Mouse (Mus musculus) heart, embryonic 15.5 days (tissue): ENCODE results near the gene Pde2a. TPM values are rescaled to one million over a fixed set of nuclear protein-coding genes. Genes with fewer than 3 reads are reported as not detected.
A peak's percentile ranks its signal among the peaks of the same experiment; 100 is the strongest.

Source experiments
- ATAC-seq: fragments of 200-750 bp; cut with Nextera tagmentation; replicated peaks from 2 replicates; pipeline ENCODE4 v1.8.0; 2017; ENCODE audit warnings: low read depth, moderate TSS enrichment; ENCODE audit not compliant: insufficient number of reproducible peaks, insufficient read depth, low FRiP score
- H3K27ac ChIP-seq: fragments of 300-500 bp; sonication (generic); 2 replicates; pipeline ENCODE4 v1.5.1; 2015; ENCODE audit warnings: mild to moderate bottlenecking, inconsistent platforms
- H3K27me3 ChIP-seq: fragments of 300-500 bp; sonication (generic); 2 replicates; pipeline ENCODE4 v1.6.1; 2015; ENCODE audit warnings: inconsistent platforms
- H3K36me3 ChIP-seq: fragments of 300-500 bp; sonication (generic); 2 replicates; pipeline ENCODE4 v1.6.1; 2015; ENCODE audit warnings: mild to moderate bottlenecking, inconsistent platforms
- H3K4me1 ChIP-seq: fragments of 300-500 bp; sonication (generic); replicated peaks from 2 replicates; pipeline ENCODE4 v1.6.1; 2015; ENCODE audit warnings: inconsistent platforms
- H3K4me2 ChIP-seq: fragments of 300-500 bp; sonication (generic); 2 replicates; pipeline ENCODE4 v1.6.1; 2015; ENCODE audit warnings: inconsistent platforms, mild to moderate bottlenecking, moderate library complexity
- H3K4me3 ChIP-seq: fragments of 300-500 bp; sonication (generic); 2 replicates; pipeline ENCODE4 v1.5.1; 2015; ENCODE audit warnings: mild to moderate bottlenecking, inconsistent platforms
- H3K9ac ChIP-seq: fragments of 300-500 bp; sonication (generic); 2 replicates; pipeline ENCODE4 v1.6.1; 2015; ENCODE audit warnings: mild to moderate bottlenecking, inconsistent platforms
- H3K9me3 ChIP-seq: fragments of 300-500 bp; sonication (generic); replicated peaks from 2 replicates; pipeline ENCODE4 v1.6.1; 2016; ENCODE audit warnings: inconsistent platforms
- WGBS: fragments of 180-500 bp; shearing (Covaris S2); methylation state at CpG from one replicate; pipeline ENCODE4 v1.1.7; 2015; ENCODE audit warnings: mixed read lengths; 5-methylcytosine and 5-hydroxymethylcytosine counted together
- polyA plus RNA-seq: library from polyadenylated mRNA; unstranded; fragments of >200 nt; fragmentation: Nextera tagmentation; extraction: Ambion mirVana; gene quantifications from 2 replicates; pipeline ENCODE4 v1.2.1, GENCODE M21; 2015

Gene Pde2a
- polyA plus RNA-seq, 1 experiment from 2014 or later: 16.3 TPM

GRCm38 (mm10) chr7:101453725-101454124 lies 32.2 kb downstream of the Pde2a start:
- peaks cover 27% of the 10 kb centered on the region for H3K4me1 ChIP-seq
- no peak for ATAC-seq
- peak overlapping the region; percentile 97 for H3K4me2 ChIP-seq
- no peaks in the 10 kb centered on the region for H3K9me3 ChIP-seq
- H3K4me3 ChIP-seq: peak overlapping the region; percentile 61; the same call in 1 of the 2 replicates
- no peaks in the 10 kb centered on the region for H3K36me3 ChIP-seq
- 36% methylated on average over 8 of the region's 8 CpGs for WGBS
- H3K27ac ChIP-seq: no peak overlapping the region
- peaks cover 56% of the 10 kb centered on the region for H3K27me3 ChIP-seq
- H3K9ac ChIP-seq: no peak overlapping the region

- WGBS: 83% methylated on average over 9 of the region's 9 CpGs
- no peak overlapping the region for H3K4me2 ChIP-seq
- H3K9ac ChIP-seq: no peak overlapping the region
- H3K4me1 ChIP-seq: peaks cover 33% of the 10 kb centered on the region
- H3K4me3 ChIP-seq: no peak overlapping the region
- no peak overlapping the region for H3K27ac ChIP-seq
- no peaks in the 10 kb centered on the region for H3K9me3 ChIP-seq
- no peaks in the 10 kb centered on the region for H3K36me3 ChIP-seq
- no peak for ATAC-seq
- H3K27me3 ChIP-seq: peaks cover 57% of the 10 kb centered on the region
Measured at GRCm38 (mm10) chr7:101454479-101454878, 33.0 kb downstream of the Pde2a start.

GRCm38 (mm10) chr7:101455141-101455540 lies 33.6 kb downstream of the Pde2a start:
- Histone ChIP-seq H3K9ac (no peak overlapping the region), H3K4me2 (no peak overlapping the region), H3K9me3 (no peaks in the 10 kb centered on the region), H3K4me3 (no peak overlapping the region), H3K4me1 (peaks cover 39% of the 10 kb centered on the region), H3K36me3 (no peaks in the 10 kb centered on the region), H3K27ac (no peak overlapping the region), H3K27me3 (peaks cover 50% of the 10 kb centered on the region)
- ATAC-seq: no peak
- WGBS: 77% methylated on average over 6 of the region's 6 CpGs

- H3K27me3 ChIP-seq: peaks cover 44% of the 10 kb centered on the region
- ATAC-seq: no peak
- H3K4me3 ChIP-seq: no peak overlapping the region
- 67% methylated on average over 4 of the region's 4 CpGs for WGBS
- H3K4me2 ChIP-seq: no peak overlapping the region
- H3K9ac ChIP-seq: no peak overlapping the region
- H3K27ac ChIP-seq: no peak overlapping the region
- H3K36me3 ChIP-seq: no peaks in the 10 kb centered on the region
- peaks cover 44% of the 10 kb centered on the region for H3K4me1 ChIP-seq
- no peaks in the 10 kb centered on the region for H3K9me3 ChIP-seq
Measured at GRCm38 (mm10) chr7:101456318-101456717, 34.8 kb downstream of the Pde2a start.

- H3K27me3 ChIP-seq: peaks cover 43% of the 10 kb centered on the region
- H3K4me2 ChIP-seq: no peak overlapping the region
- H3K4me1 ChIP-seq: peaks cover 45% of the 10 kb centered on the region
- no peaks in the 10 kb centered on the region for H3K9me3 ChIP-seq
- no peak overlapping the region for H3K9ac ChIP-seq
- H3K27ac ChIP-seq: no peak overlapping the region
- H3K4me3 ChIP-seq: no peak overlapping the region
- H3K36me3 ChIP-seq: no peaks in the 10 kb centered on the region
- WGBS: 35% methylated on average over 5 of the region's 5 CpGs
- no peak for ATAC-seq
Measured at GRCm38 (mm10) chr7:101456789-101457188, 35.3 kb downstream of the Pde2a start.

GRCm38 (mm10) chr7:101457283-101457682 lies 35.8 kb downstream of the Pde2a start:
- no peak overlapping the region for H3K4me2 ChIP-seq
- no peaks in the 10 kb centered on the region for H3K36me3 ChIP-seq
- H3K27me3 ChIP-seq: peaks cover 38% of the 10 kb centered on the region
- no peak overlapping the region for H3K9ac ChIP-seq
- H3K27ac ChIP-seq: no peak overlapping the region
- no peak for ATAC-seq
- 68% methylated on average over 5 of the region's 5 CpGs for WGBS
- H3K9me3 ChIP-seq: no peaks in the 10 kb centered on the region
- peaks cover 49% of the 10 kb centered on the region for H3K4me1 ChIP-seq
- H3K4me3 ChIP-seq: no peak overlapping the region

GRCm38 (mm10) chr7:101457801-101458200 lies 36.3 kb downstream of the Pde2a start:
- peaks cover 33% of the 10 kb centered on the region for H3K27me3 ChIP-seq
- H3K4me1 ChIP-seq: peaks cover 54% of the 10 kb centered on the region
- no peak overlapping the region for H3K27ac ChIP-seq

GRCm38 (mm10) chr7:101458278-101458781 lies 36.8 kb downstream of the Pde2a start:
- Histone ChIP-seq H3K4me1 (peaks cover 59% of the 10 kb centered on the region), H3K9me3 (no peaks in the 10 kb centered on the region), H3K9ac (no peak overlapping the region), H3K4me2 (no peak overlapping the region), H3K27ac (no peak overlapping the region), H3K4me3 (no peak overlapping the region), H3K27me3 (peaks cover 27% of the 10 kb centered on the region), H3K36me3 (no peaks in the 10 kb centered on the region)
- 51% methylated on average over 4 of the region's 4 CpGs for WGBS
- no peak for ATAC-seq

More at GRCm38 (mm10) chr7:101457801-101458200, 36.3 kb downstream of the Pde2a start:
- Histone ChIP-seq H3K4me2 (no peak overlapping the region), H3K9me3 (no peaks in the 10 kb centered on the region), H3K36me3 (no peaks in the 10 kb centered on the region), H3K4me3 (no peak overlapping the region), H3K9ac (no peak overlapping the region)
- 55% methylated on average over 8 of the region's 8 CpGs for WGBS
- ATAC-seq: no peak

GRCm38 (mm10) chr7:101459305-101459813 lies 37.9 kb downstream of the Pde2a start:
- no peak overlapping the region for H3K27ac ChIP-seq
- peaks cover 69% of the 10 kb centered on the region for H3K4me1 ChIP-seq
- no peak for ATAC-seq
- H3K4me2 ChIP-seq: no peak overlapping the region
- H3K9ac ChIP-seq: no peak overlapping the region
- WGBS: 68% methylated on average over 9 of the region's 9 CpGs
- no peaks in the 10 kb centered on the region for H3K36me3 ChIP-seq
- H3K9me3 ChIP-seq: no peaks in the 10 kb centered on the region
- peaks cover 25% of the 10 kb centered on the region for H3K27me3 ChIP-seq
- H3K4me3 ChIP-seq: no peak overlapping the region

GRCm38 (mm10) chr7:101459923-101460607 lies 38.6 kb downstream of the Pde2a start:
- ATAC-seq: no peak
- Histone ChIP-seq H3K27ac (0 out of 2 replicates have a peak overlapping the region, but pooled peaks have one; percentile 9), H3K4me3 (no peak overlapping the region), H3K36me3 (no peaks in the 10 kb centered on the region), H3K9me3 (no peaks in the 10 kb centered on the region), H3K9ac (no peak overlapping the region), H3K4me1 (peaks cover 72% of the 10 kb centered on the region), H3K27me3 (peaks cover 22% of the 10 kb centered on the region), H3K4me2 (peak overlapping the region; percentile 29)
- WGBS: 45% methylated on average over 10 of the region's 10 CpGs

GRCm38 (mm10) chr7:101460608-101460957 lies 39.1 kb downstream of the Pde2a start:
- Histone ChIP-seq H3K27ac (peak overlapping the region; percentile 39; the same call in 1 of the 2 replicates), H3K4me2 (peak overlapping the region; percentile 29), H3K36me3 (no peaks in the 10 kb centered on the region), H3K4me1 (peaks cover 78% of the 10 kb centered on the region), H3K4me3 (no peak overlapping the region), H3K9ac (no peak overlapping the region), H3K9me3 (no peaks in the 10 kb centered on the region), H3K27me3 (peaks cover 17% of the 10 kb centered on the region)
- peak; percentile 62 for ATAC-seq
- WGBS: 34% methylated on average over 10 of the region's 10 CpGs

GRCm38 (mm10) chr7:101461571-101461970 lies 40.1 kb downstream of the Pde2a start:
- Histone ChIP-seq H3K4me1 (peaks cover 88% of the 10 kb centered on the region), H3K4me2 (no peak overlapping the region), H3K4me3 (no peak overlapping the region), H3K9ac (no peak overlapping the region), H3K27me3 (peaks cover 11% of the 10 kb centered on the region), H3K27ac (no peak overlapping the region), H3K9me3 (no peaks in the 10 kb centered on the region), H3K36me3 (no peaks in the 10 kb centered on the region)
- ATAC-seq: no peak
- 72% methylated on average over 11 of the region's 11 CpGs for WGBS
